Mouse (Mus musculus) ES-E14 (cell line): ENCODE measurements around the gene Dok3.

Source experiments
- CHD2 ChIP-seq: IDR thresholded peaks from 2 replicates; pipeline ENCODE4 v1.6.1; 2014; ENCODE audit warnings: mild to moderate bottlenecking, low read depth, low read length, inconsistent platforms
- ZNF384 ChIP-seq: IDR thresholded peaks from 2 replicates; pipeline ENCODE4 v1.6.1; 2012; ENCODE audit warnings: low read depth, low read length, inconsistent platforms

DNA sequence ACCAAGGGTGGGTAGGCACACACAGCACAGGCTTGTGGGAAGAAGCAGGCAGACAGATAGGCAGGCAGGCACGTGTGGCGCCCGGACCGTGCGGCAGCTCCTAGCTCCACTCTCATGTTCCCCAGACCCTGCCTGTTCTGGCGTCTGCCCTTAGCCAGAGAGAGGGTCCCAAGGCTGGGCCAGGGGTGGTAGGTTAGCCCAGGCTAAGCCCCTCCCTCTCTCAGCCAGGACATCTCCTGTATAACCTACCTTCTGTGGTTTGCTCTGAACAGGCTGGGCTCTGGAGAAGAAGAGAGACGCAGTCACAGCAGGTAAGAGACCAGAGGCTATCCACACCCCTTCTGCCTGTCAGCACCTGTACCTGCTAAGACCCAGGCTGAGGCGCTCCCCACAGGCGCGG is 20.6 kb downstream of the Dok3 start:
- TF ChIP-seq CHD2 (no peak), ZNF384 (no peak)
